Mouse (Mus musculus) cerebellum, adult 9-11 months (tissue): ENCODE data around the gene Mtus2.
"Not testable (repeated sequence)": the region's sequence is repeated elsewhere in the genome, so short reads cannot be mapped to it uniquely, and the experiment has no call there.

ENCODE experiments used
- DNase-seq: peaks from one replicate; pipeline ENCODE4 v3.0.0; 2022

Gene Mtus2

GRCm38 (mm10) chr5:148130691-148131457 lies 173.8 kb downstream of the Mtus2 start:
- DNase-seq = peak; percentile 45

GRCm38 (mm10) chr5:148131458-148132131 lies 174.5 kb downstream of the Mtus2 start:
- DNase-seq = no peak

- DNase-seq = no peak
These were observed 176.4 kb downstream of the Mtus2 start for GRCm38 (mm10) chr5:148133448-148134060.

GRCm38 (mm10) chr5:148141662-148142061 lies 184.5 kb downstream of the Mtus2 start:
- no peak for DNase-seq

GRCm38 (mm10) chr5:148146200-148146823 lies 189.2 kb downstream of the Mtus2 start:
- DNase-seq = peak; percentile 29

GRCm38 (mm10) chr5:148151894-148152599 lies 194.9 kb downstream of the Mtus2 start:
- no peak for DNase-seq

- no peak for DNase-seq
These were observed 195.7 kb downstream of the Mtus2 start for GRCm38 (mm10) chr5:148152600-148153402.

- no peak for DNase-seq
These were observed 196.2 kb downstream of the Mtus2 start for GRCm38 (mm10) chr5:148153403-148153713.

GRCm38 (mm10) chr5:148154727-148155126 lies 197.6 kb downstream of the Mtus2 start:
- no peak for DNase-seq

- DNase-seq = no peak
These were observed 202.2 kb downstream of the Mtus2 start for GRCm38 (mm10) chr5:148159328-148159727.

GRCm38 (mm10) chr5:148160529-148161154 lies 203.5 kb downstream of the Mtus2 start:
- no peak for DNase-seq

- no peak for DNase-seq
These were observed 208.0 kb downstream of the Mtus2 start for GRCm38 (mm10) chr5:148165111-148165510.

- no peak for DNase-seq
These were observed 218.0 kb downstream of the Mtus2 start for GRCm38 (mm10) chr5:148175091-148175490.

GRCm38 (mm10) chr5:148175742-148176426 lies 218.8 kb downstream of the Mtus2 start:
- DNase-seq = no peak

- not testable (repeated sequence) for DNase-seq
These were observed 219.4 kb downstream of the Mtus2 start for GRCm38 (mm10) chr5:148176539-148176938.

GRCm38 (mm10) chr5:148179231-148179630 lies 222.1 kb downstream of the Mtus2 start:
- no peak for DNase-seq

GRCm38 (mm10) chr5:148180590-148181307 lies 223.6 kb downstream of the Mtus2 start:
- no peak for DNase-seq

GRCm38 (mm10) chr5:148181308-148181630 lies 224.1 kb downstream of the Mtus2 start:
- no peak for DNase-seq

- DNase-seq = peak; percentile 38
These were observed 224.8 kb downstream of the Mtus2 start for GRCm38 (mm10) chr5:148181901-148182300.

GRCm38 (mm10) chr5:148185898-148186297 lies 228.8 kb downstream of the Mtus2 start:
- no peak for DNase-seq
